Mouse (Mus musculus) left cerebral cortex, postnatal 36 days (tissue): ENCODE results near the gene Olfr90. TPM values are rescaled to one million over a fixed set of nuclear protein-coding genes. Genes with fewer than 3 reads are reported as not detected.

Experiments
- DNase-seq, 2 experiments: peaks; one replicate each; pipeline ENCODE4 v3.0.0; 2021 to 2022; ENCODE audit warnings: low spot score in 2 of 2, mixed read lengths in 1 of 2
- intact Hi-C: fragments of 180-260 bp; cut with DNase I; formaldehyde crosslinking; loops from one replicate; pipeline ENCODE4 v1.15.1; 2025
- total RNA-seq, 2 experiments: library from RNA; stranded (reverse); gene quantifications; 2 replicates each; pipeline ENCODE4 v1.2.3; 2021

Gene Olfr90
- total RNA-seq, 2 experiments from 2014 or later = not detected

DNA sequence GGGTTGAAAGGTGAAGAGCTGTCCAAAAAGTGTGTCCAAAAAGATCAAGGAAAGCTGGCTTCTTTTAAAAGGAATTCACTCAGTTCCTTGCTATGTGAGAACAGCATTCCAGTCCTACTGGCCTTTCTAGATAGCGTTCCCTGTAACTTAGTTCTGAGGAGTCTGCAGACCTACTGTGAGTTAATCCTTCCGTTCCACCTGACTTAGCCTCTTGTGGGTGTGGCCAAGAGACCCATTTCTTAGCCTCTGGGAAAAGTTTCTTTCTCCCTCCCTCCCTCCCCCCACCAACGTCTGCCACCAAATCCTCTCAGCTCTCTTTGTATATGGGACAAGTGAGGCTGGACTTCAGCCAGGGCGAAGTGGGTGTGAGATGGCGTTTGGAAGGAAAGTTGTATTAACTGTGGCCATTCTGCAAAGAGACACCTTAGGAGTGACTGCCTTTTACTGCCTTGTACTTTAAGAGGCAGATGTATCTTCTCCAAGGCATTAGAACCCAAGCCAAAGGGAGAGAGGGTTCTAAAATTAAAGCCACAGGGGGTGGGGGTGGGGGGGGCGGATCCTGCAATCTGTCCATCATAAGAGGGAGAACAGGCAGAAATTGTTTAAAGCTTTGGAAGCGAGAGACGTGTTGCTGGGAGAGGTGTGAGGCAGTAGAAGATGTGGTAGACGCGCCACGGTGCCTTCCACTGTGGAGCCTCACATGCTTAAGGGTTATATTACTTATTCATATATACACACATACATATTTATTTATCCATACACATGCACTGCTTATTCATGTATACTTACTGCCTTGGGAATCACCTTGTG, 24.4 kb downstream of the Olfr90 start:
- no peak for DNase-seq
- intact Hi-C loops = no loop called here

DNA sequence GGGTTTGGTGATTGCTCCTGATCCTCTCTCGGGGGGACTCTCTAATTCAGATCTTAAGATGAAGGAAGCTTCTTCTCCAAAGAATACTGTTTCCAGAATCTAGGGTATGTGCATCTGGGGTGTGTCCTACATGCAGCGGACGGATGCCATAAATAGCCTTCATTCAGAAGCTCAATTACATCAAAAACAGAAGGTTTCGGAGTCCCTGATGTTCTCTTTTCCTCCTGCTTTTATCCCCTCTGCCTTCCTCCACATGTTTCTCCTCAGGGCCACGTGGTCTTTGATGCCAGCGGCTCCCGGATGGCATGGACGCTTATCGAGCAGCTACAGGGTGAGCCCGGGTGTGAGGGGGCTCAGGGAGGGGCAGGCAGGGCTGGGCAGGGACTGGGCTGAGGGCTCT, 25.2 kb downstream of the Olfr90 start:
- intact Hi-C loops = no loop called here

GRCm38 (mm10) chr17:37062101-37062641, 26.1 kb downstream of the Olfr90 start:
- intact Hi-C loops = no loop called here
- peak; percentile 63 to 66 for DNase-seq

More for the DNA sequence above, 25.2 kb downstream of the Olfr90 start:
- no peak for DNase-seq

- intact Hi-C loops = no loop called here
- DNase-seq = no peak
Observed at GRCm38 (mm10) chr17:37061435-37061834, 26.9 kb downstream of the Olfr90 start.

GRCm38 (mm10) chr17:37056957-37057356, 31.3 kb downstream of the Olfr90 start:
- intact Hi-C loops = no loop called here
- DNase-seq = no peak

GRCm38 (mm10) chr17:37051745-37052144, 36.6 kb downstream of the Olfr90 start:
- intact Hi-C loops = loop anchor here (2.0 kb wide), 1 partner anchor 21 kb away; no protein-coding TSS in a partner anchor

GRCm38 (mm10) chr17:37050876-37051275, 37.4 kb downstream of the Olfr90 start:
- intact Hi-C loops = loop anchor here (2.0 kb wide), 1 partner anchor 22 kb away; no protein-coding TSS in a partner anchor
- peak; percentile 58 to 65 for DNase-seq

More at GRCm38 (mm10) chr17:37051745-37052144, 36.6 kb downstream of the Olfr90 start:
- DNase-seq = no peak

GRCm38 (mm10) chr17:37050399-37050798, 37.9 kb downstream of the Olfr90 start:
- intact Hi-C loops = loop anchor here (2.0 kb wide), 1 partner anchor 22 kb away; no protein-coding TSS in a partner anchor
- peak; percentile 93 to 94 for DNase-seq

DNA sequence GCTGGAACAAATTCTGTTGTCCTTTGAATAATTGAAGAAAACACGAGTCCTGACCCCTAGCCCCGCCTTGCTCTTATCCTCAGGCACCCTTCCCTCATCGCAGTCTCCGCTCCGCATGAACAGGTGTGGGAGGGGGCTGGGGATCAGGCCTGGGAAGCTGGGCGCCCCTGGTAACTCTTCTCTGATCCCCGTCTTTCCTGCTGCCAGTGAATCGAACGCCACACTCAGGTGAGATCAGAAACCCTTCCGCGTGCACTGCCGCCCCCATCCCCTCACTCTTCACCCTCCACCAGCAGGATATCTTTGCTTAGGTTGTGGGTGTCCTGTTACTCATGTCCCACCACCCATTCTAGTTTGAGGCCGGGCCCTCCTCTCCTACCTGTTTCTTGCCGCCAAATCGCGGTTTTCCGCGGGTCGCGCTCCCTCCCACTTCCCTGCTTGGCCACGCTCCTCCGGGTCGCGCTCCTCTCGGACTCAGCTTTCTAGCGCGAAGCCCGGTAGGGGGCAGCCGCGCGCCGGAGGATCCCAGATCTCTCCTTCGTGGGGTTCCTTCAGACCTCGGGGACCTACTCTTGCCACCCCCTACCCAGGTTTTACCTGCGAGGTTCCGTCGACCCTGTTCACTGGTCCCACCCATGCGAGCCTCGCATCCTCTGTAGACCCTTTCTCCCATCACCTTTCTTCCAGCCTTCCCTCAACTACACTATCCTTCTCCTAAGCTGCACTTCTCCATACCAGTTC, 38.6 kb downstream of the Olfr90 start:
- intact Hi-C loops = loop anchor here (2.0 to 5.0 kb wide), 3 partner anchors 23 to 132 kb away; no protein-coding TSS in a partner anchor

DNA sequence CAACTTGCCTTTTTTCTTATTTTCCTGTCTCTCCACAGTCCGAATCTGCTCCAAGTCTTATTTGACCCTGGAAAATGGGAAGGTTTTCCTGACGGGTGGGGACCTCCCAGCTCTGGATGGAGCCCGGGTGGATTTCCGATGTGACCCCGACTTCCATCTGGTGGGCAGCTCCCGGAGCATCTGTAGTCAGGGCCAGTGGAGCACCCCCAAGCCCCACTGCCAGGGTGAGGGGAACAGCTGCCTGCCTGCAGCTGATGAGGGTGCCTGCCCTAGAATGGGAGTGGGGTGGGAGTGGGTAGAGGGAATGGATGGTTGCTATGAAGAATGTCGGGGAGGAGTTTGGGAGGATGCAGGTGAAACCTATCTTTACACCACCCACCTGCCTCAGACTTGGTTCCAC, 39.9 kb downstream of the Olfr90 start:
- intact Hi-C loops = loop anchor here (5.0 kb wide), 2 partner anchors 51 to 131 kb away; no protein-coding TSS in a partner anchor
- DNase-seq = peak in 1 of 2 experiments; percentile 17

More for the DNA sequence above, 38.6 kb downstream of the Olfr90 start:
- DNase-seq = peak; percentile 80 to 85

DNA sequence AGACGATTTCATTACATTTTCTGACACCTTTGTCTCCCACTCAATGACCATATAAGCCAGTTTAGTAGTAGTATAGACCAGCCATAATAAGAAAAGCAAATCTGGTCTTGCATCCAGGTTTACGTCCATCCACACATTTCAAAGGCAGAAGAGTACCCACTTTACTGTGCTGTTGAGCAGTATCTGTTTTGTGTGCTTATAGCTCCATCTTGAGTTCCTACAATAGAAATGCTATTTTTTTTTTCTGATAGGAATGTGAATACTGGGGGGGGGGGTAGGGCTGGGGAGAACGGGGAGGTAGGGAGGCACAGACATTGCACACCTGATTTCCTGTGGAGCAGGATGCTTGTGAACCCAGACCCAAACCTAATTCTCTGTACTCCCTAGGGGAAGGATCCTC, 40.3 kb downstream of the Olfr90 start:
- no peak for DNase-seq
- intact Hi-C loops = loop anchor here (5.0 kb wide), 2 partner anchors 51 to 131 kb away; no protein-coding TSS in a partner anchor

DNA sequence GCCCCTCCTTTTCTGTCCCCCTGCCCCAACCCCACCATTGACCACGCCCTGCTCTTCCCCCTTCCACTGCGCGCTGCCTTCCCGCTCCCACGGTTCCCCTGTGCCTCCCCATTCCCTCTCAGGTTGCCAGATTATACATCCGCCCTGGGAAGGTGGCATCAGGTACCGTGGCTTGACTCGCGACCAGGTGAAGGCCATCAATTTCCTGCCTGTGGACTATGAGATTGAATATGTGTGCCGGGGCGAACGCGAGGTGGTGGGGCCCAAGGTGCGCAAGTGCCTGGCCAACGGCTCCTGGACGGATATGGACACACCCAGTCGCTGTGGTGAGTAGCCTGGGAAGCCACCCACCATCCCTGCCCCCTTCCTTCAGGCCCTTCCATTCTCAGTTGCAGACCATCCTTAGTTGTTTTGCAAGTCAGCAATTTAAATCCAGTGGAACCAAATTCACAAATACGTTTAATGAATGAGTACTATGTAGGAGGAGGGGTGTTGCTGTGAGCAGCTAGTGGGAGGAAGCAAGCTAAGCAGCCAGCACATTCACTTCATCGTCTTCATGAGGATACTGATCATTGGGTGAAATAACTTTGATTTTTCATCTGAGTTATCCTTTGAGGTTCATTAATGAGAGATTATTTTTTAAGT, 40.8 kb downstream of the Olfr90 start:
- peak in 1 of 2 experiments; percentile 17 for DNase-seq
- intact Hi-C loops = loop anchor here (5.0 kb wide), 2 partner anchors 50 to 130 kb away; no protein-coding TSS in a partner anchor

- intact Hi-C loops = loop anchor here (5.0 kb wide), 2 partner anchors 49 to 129 kb away; no protein-coding TSS in a partner anchor
- DNase-seq = peak; percentile 58 to 70
Observed at GRCm38 (mm10) chr17:37046312-37047112, 41.8 kb downstream of the Olfr90 start.

DNA sequence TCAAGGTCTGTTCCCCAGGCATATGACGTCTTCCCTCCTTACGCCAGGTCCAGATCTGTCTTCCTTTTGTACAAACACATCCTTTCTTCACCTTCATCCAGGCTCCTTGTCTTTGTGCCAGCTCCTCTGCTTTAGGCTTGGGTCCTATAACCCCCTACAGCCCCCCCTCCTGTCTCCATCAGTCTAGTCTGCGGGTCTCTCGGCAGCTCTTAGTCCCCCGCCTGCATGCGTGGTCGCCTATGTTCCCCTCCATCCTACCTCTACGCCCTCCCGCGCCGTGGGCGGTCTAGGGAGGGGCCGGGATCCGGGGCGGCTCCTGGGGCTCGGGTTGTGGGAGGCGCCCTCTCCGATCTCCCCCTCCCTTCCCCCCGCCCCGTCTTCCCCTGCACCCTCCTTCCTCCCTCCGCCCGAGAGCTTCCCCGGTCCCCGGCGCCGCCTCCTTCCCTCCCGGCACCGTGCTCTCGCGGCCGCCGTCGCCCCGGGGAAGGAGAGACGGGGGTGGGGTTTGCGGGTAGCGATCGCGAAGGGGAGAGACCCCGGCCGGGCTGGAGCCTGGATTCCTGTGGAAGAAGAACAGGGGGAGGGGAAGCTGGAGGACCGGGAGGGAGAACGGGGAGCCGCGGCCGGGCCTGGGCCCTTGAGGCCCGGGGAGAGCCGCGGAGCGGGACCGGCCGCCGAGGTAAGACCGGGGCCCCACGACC, 42.5 kb downstream of the Olfr90 start, which contains the start of gene Gabbr1:
Gene Gabbr1, plus strand, starts transcription at position 356 of the 701 bp plus-strand sequence.
- peak; percentile 83 to 88 for DNase-seq
- intact Hi-C loops = loop anchor here (1.0 to 5.0 kb wide), 4 partner anchors 15 to 128 kb away; partner anchors contain the start of genes Znrd1 and Znrd1as

- DNase-seq = no peak
- intact Hi-C loops = loop anchor here (1.0 to 5.0 kb wide), 4 partner anchors 14 to 127 kb away; partner anchors contain the start of genes Znrd1 and Znrd1as
Observed at GRCm38 (mm10) chr17:37044651-37045244, 43.6 kb downstream of the Olfr90 start.

GRCm38 (mm10) chr17:37039127-37039894, 49.0 kb downstream of the Olfr90 start:
- no peak for DNase-seq
- intact Hi-C loops = no loop called here
